Mouse (Mus musculus) lung, postnatal 0 days (tissue): ENCODE measurements at regions not wholly inside any gene's neighbourhood (a gene's known extent, or its start where the extent isn't known, plus 50 kb on each side); places are given as distances from the start of the nearest gene placed in this dataset.

Source experiments
- CTCF ChIP-seq: IDR thresholded peaks from 2 replicates; pipeline ENCODE4 v1.5.1; 2016; ENCODE audit warnings: antibody characterized with exemption, mild to moderate bottlenecking
- EP300 ChIP-seq: IDR thresholded peaks from 2 replicates; pipeline ENCODE4 v1.6.1; 2016; ENCODE audit warnings: antibody characterized with exemption, mild to moderate bottlenecking, control low read depth

GRCm38 (mm10) chr1:190066426-190066825 lies 104.1 kb downstream of the Prox1 start:
- no peak for TF ChIP-seq CTCF
- TF ChIP-seq EP300: no peak
